Mouse (Mus musculus) adrenal gland, adult 8-10 months (tissue): ENCODE measurements around the gene Tsen54. TPM values are rescaled to one million over a fixed set of nuclear protein-coding genes. Genes with fewer than 3 reads are reported as not detected.

Experiments used
- DNase-seq: peaks from one replicate; pipeline ENCODE4 v3.0.0; 2022
- total RNA-seq, 4 experiments: library from RNA; stranded (reverse); gene quantifications; 2 replicates each; pipeline ENCODE4 v1.2.4; 2022

Gene Tsen54
- 10 to 100 TPM; 20.0 to 32.2 (median 25.4) TPM for total RNA-seq

GRCm38 (mm10) chr11:115814605-115815450, at the start of gene Tsen54:
Tsen54 (plus strand) TSS chr11:115814724.
- DNase-seq = peak; percentile 75

- DNase-seq = peak; percentile 96
These were observed 49.4 kb upstream of the Tsen54 start, which contains the start of gene Tmem94 for GRCm38 (mm10) chr11:115765103-115765606. Tmem94 (plus strand) TSS chr11:115765433.

GRCm38 (mm10) chr11:115765607-115766141, 48.9 kb upstream of the Tsen54 start:
- no peak for DNase-seq

- no peak for DNase-seq
These were observed 48.1 kb upstream of the Tsen54 start for GRCm38 (mm10) chr11:115766356-115766943.

- DNase-seq = no peak
These were observed 47.5 kb upstream of the Tsen54 start for GRCm38 (mm10) chr11:115766981-115767380.

GRCm38 (mm10) chr11:115768896-115769295, 45.6 kb upstream of the Tsen54 start:
- DNase-seq = no peak

- DNase-seq = no peak
These were observed 39.9 kb upstream of the Tsen54 start for GRCm38 (mm10) chr11:115774653-115775052.

GRCm38 (mm10) chr11:115775821-115776665, 38.5 kb upstream of the Tsen54 start:
- DNase-seq = peak; percentile 90

- DNase-seq = no peak
These were observed 37.6 kb upstream of the Tsen54 start for GRCm38 (mm10) chr11:115776954-115777353.

- no peak for DNase-seq
These were observed 36.8 kb upstream of the Tsen54 start for GRCm38 (mm10) chr11:115777487-115778335.

GRCm38 (mm10) chr11:115779038-115779571, 35.4 kb upstream of the Tsen54 start:
- peak; percentile 93 for DNase-seq

- DNase-seq = no peak
These were observed 34.1 kb upstream of the Tsen54 start for GRCm38 (mm10) chr11:115780141-115781070.

- no peak for DNase-seq
These were observed 28.1 kb upstream of the Tsen54 start for GRCm38 (mm10) chr11:115786473-115786872.

GRCm38 (mm10) chr11:115789787-115790186, 24.7 kb upstream of the Tsen54 start:
- no peak for DNase-seq

GRCm38 (mm10) chr11:115791919-115792318, 22.6 kb upstream of the Tsen54 start:
- no peak for DNase-seq

GRCm38 (mm10) chr11:115792353-115792752, 22.2 kb upstream of the Tsen54 start:
- DNase-seq = peak; percentile 82

- DNase-seq = no peak
These were observed 17.6 kb upstream of the Tsen54 start for GRCm38 (mm10) chr11:115796898-115797297.

- DNase-seq = no peak
These were observed 16.9 kb upstream of the Tsen54 start for GRCm38 (mm10) chr11:115797665-115798064.

- no peak for DNase-seq
These were observed 13.5 kb upstream of the Tsen54 start for GRCm38 (mm10) chr11:115800981-115801380.
